Mouse (Mus musculus) MEL (cell line): Measurements from ENCODE around the gene Gm37240. TPM values are rescaled to one million over a fixed set of nuclear protein-coding genes. Genes with fewer than 3 reads are reported as not detected.
A peak's percentile ranks its signal among the peaks of the same experiment; 100 is the strongest.

ENCODE experiments used
- DNase-seq: peaks from one replicate; pipeline ENCODE4 v3.0.0; 2011; ENCODE audit warnings: low read depth, low spot score
- H3K27ac ChIP-seq: 2 replicates; pipeline ENCODE4 v1.5.1; 2012; ENCODE audit warnings: low read depth, mild to moderate bottlenecking, control low read depth, low read length, moderate library complexity; ENCODE audit not compliant: control insufficient read depth
- H3K27me3 ChIP-seq, 2 experiments: fragments of 150-350 bp in 1 of 2; sonication (generic) in 1 of 2; 2 replicates each; pipeline ENCODE4 v1.6.1; 2012; ENCODE audit warnings: low read length in 2 of 2, mild to moderate bottlenecking in 2 of 2, improper control_type of control experiment in 1 of 2, moderate library complexity in 1 of 2; ENCODE audit not compliant: insufficient read depth in 2 of 2, control insufficient read depth in 1 of 2
- H3K36me3 ChIP-seq, 2 experiments: 2 replicates each; pipeline ENCODE4 v1.6.1; 2012 to 2014; ENCODE audit warnings: low read length in 2 of 2, improper control_type of control experiment in 1 of 2, inconsistent platforms in 1 of 2, mild to moderate bottlenecking in 1 of 2; ENCODE audit not compliant: insufficient read depth in 2 of 2, control insufficient read depth in 1 of 2
- H3K4me1 ChIP-seq, 2 experiments: fragments of 150-350 bp in 1 of 2; sonication (generic) in 1 of 2; 2 replicates each; pipeline ENCODE4 v1.6.1; 2012; ENCODE audit warnings: low read length in 2 of 2, improper control_type of control experiment in 1 of 2, mild to moderate bottlenecking in 1 of 2; ENCODE audit not compliant: insufficient read depth in 2 of 2, control insufficient read depth in 1 of 2
- H3K4me3 ChIP-seq, 2 experiments: fragments of 150-350 bp in 1 of 2; sonication (generic) in 1 of 2; 2 replicates each; pipeline ENCODE4 v1.5.1; 2012; ENCODE audit warnings: low read depth in 2 of 2, low read length in 2 of 2, mild to moderate bottlenecking in 2 of 2, moderate library complexity in 2 of 2, control low read depth in 1 of 2, improper control_type of control experiment in 1 of 2; ENCODE audit not compliant: control insufficient read depth in 1 of 2, insufficient read depth in 1 of 2
- H3K79me2 ChIP-seq: 2 replicates; pipeline ENCODE4 v1.6.1; 2012; ENCODE audit warnings: mild to moderate bottlenecking, low read length, moderate library complexity; ENCODE audit not compliant: control insufficient read depth, poor library complexity, insufficient read depth
- H3K9ac ChIP-seq: 2 replicates; pipeline ENCODE4 v1.6.1; 2012; ENCODE audit warnings: low read depth, mild to moderate bottlenecking, control low read depth, low read length, moderate library complexity; ENCODE audit not compliant: control insufficient read depth, poor library complexity, severe bottlenecking
- H3K9me3 ChIP-seq: fragments of 150-350 bp; sonication (generic); replicated peaks from 2 replicates; pipeline ENCODE4 v1.6.1; 2012; ENCODE audit warnings: mild to moderate bottlenecking, low read length, improper control_type of control experiment, moderate library complexity; ENCODE audit not compliant: insufficient read depth
- BHLHE40 ChIP-seq: IDR thresholded peaks from 2 replicates; pipeline ENCODE4 v1.6.1; 2012; ENCODE audit warnings: low read depth, mild to moderate bottlenecking, inconsistent platforms, low read length, improper control_type of control experiment, borderline replicate concordance
- CHD2 ChIP-seq: IDR thresholded peaks from 2 replicates; pipeline ENCODE4 v1.6.1; 2011; ENCODE audit warnings: low read length, improper control_type of control experiment
- CTCF ChIP-seq, 3 experiments: IDR thresholded peaks in 2 of 3; conservative IDR thresholded peaks in 1 of 3; 2 replicates each; pipeline ENCODE4 v1.5.1; 2011 to 2012; ENCODE audit warnings: low read length in 3 of 3, low read depth in 2 of 3, mild to moderate bottlenecking in 2 of 3, improper control_type of control experiment in 1 of 3, inconsistent platforms in 1 of 3, mixed read lengths in 1 of 3, moderate library complexity in 1 of 3; ENCODE audit not compliant: control insufficient read depth in 1 of 3, insufficient read depth in 1 of 3, poor library complexity in 1 of 3, severe bottlenecking in 1 of 3
- E2F4 ChIP-seq: IDR thresholded peaks from 2 replicates; pipeline ENCODE4 v1.6.1; 2011; ENCODE audit warnings: low read depth, low read length, improper control_type of control experiment, borderline replicate concordance
- ELF1 ChIP-seq: IDR thresholded peaks from 2 replicates; pipeline ENCODE4 v1.6.1; 2014; ENCODE audit warnings: low read depth, mild to moderate bottlenecking, inconsistent platforms, low read length, improper control_type of control experiment, moderate library complexity
- EP300 ChIP-seq, 2 experiments: IDR thresholded peaks; 2 replicates each; pipeline ENCODE4 v1.6.1; 2011; ENCODE audit warnings: improper control_type of control experiment in 2 of 2, low read length in 2 of 2, low read depth in 1 of 2, mild to moderate bottlenecking in 1 of 2
- ETS1 ChIP-seq: IDR thresholded peaks from 2 replicates; pipeline ENCODE4 v1.6.1; 2012; ENCODE audit warnings: low read depth, mild to moderate bottlenecking, inconsistent platforms, low read length, improper control_type of control experiment, moderate library complexity
- GABPA ChIP-seq: IDR thresholded peaks from 2 replicates; pipeline ENCODE4 v1.6.1; 2012; ENCODE audit warnings: low read depth, mild to moderate bottlenecking, inconsistent platforms, low read length, improper control_type of control experiment, moderate library complexity
- GATA1 ChIP-seq: IDR thresholded peaks from 2 replicates; pipeline ENCODE4 v1.6.1; 2011; ENCODE audit warnings: low read depth, low read length, improper control_type of control experiment
- JUND ChIP-seq: IDR thresholded peaks from 2 replicates; pipeline ENCODE4 v1.6.1; 2011; ENCODE audit warnings: low read depth, mild to moderate bottlenecking, improper control_type of control experiment, low read length
- KAT2A ChIP-seq: conservative IDR thresholded peaks from 2 replicates; pipeline ENCODE4 v1.6.1; 2012; ENCODE audit warnings: low read depth, low read length, improper control_type of control experiment, inconsistent platforms
- MAFK ChIP-seq: IDR thresholded peaks from 2 replicates; pipeline ENCODE4 v1.6.1; 2011; ENCODE audit warnings: low read depth, mild to moderate bottlenecking, low read length, improper control_type of control experiment, borderline replicate concordance
- MAX ChIP-seq: IDR thresholded peaks from 2 replicates; pipeline ENCODE4 v1.6.1; 2011; ENCODE audit warnings: low read length, improper control_type of control experiment
- MAZ ChIP-seq: IDR thresholded peaks from 2 replicates; pipeline ENCODE4 v1.6.1; 2012; ENCODE audit warnings: low read depth, mild to moderate bottlenecking, inconsistent platforms, low read length, improper control_type of control experiment
- MEF2A ChIP-seq: IDR thresholded peaks from 2 replicates; pipeline ENCODE4 v1.6.1; 2014; ENCODE audit warnings: low read depth, mild to moderate bottlenecking, inconsistent platforms, low read length, improper control_type of control experiment; ENCODE audit not compliant: poor library complexity, insufficient replicate concordance, severe bottlenecking; ENCODE audit errors: extremely low read depth
- MXI1 ChIP-seq: IDR thresholded peaks from 2 replicates; pipeline ENCODE4 v1.6.1; 2011; ENCODE audit warnings: mild to moderate bottlenecking, low read depth, low read length, improper control_type of control experiment
- MYB ChIP-seq: IDR thresholded peaks from 2 replicates; pipeline ENCODE4 v1.6.1; 2011; ENCODE audit warnings: mild to moderate bottlenecking, low read depth, low read length, improper control_type of control experiment
- MYC ChIP-seq: IDR thresholded peaks from 2 replicates; pipeline ENCODE4 v1.6.1; 2011; ENCODE audit warnings: low read depth, mild to moderate bottlenecking, low read length, improper control_type of control experiment, moderate library complexity
- NELFE ChIP-seq: IDR thresholded peaks from 2 replicates; pipeline ENCODE4 v1.6.1; 2011; ENCODE audit warnings: low read depth, low read length, improper control_type of control experiment
- POLR2AphosphoS2 ChIP-seq: IDR thresholded peaks from 2 replicates; pipeline ENCODE4 v1.6.1; 2011; ENCODE audit warnings: low read length, improper control_type of control experiment
- POLR2AphosphoS5 ChIP-seq: IDR thresholded peaks from 2 replicates; pipeline ENCODE4 v1.6.1; 2012; ENCODE audit warnings: low read depth, borderline replicate concordance, mild to moderate bottlenecking, inconsistent platforms, low read length, moderate library complexity, mixed read lengths
- RAD21 ChIP-seq: IDR thresholded peaks from 2 replicates; pipeline ENCODE4 v1.6.1; 2011; ENCODE audit warnings: mild to moderate bottlenecking, low read depth, low read length, improper control_type of control experiment
- RCOR1 ChIP-seq: IDR thresholded peaks from 2 replicates; pipeline ENCODE4 v1.6.1; 2012; ENCODE audit warnings: low read depth, mild to moderate bottlenecking, inconsistent platforms, low read length, improper control_type of control experiment
- SIN3A ChIP-seq: IDR thresholded peaks from 2 replicates; pipeline ENCODE4 v1.6.1; 2012; ENCODE audit warnings: low read length, improper control_type of control experiment, inconsistent platforms
- TAL1 ChIP-seq: IDR thresholded peaks from 2 replicates; pipeline ENCODE4 v1.6.1; 2012; ENCODE audit warnings: mild to moderate bottlenecking, inconsistent platforms, low read length, moderate library complexity, mixed read lengths
- TBP ChIP-seq: IDR thresholded peaks from 2 replicates; pipeline ENCODE4 v1.8.0; 2011; ENCODE audit warnings: low read depth, low read length, improper control_type of control experiment
- TCF12 ChIP-seq: IDR thresholded peaks from 2 replicates; pipeline ENCODE4 v1.6.1; 2014; ENCODE audit warnings: low read depth, mild to moderate bottlenecking, inconsistent platforms, low read length, improper control_type of control experiment, moderate library complexity
- UBTF ChIP-seq: IDR thresholded peaks from 2 replicates; pipeline ENCODE4 v1.6.1; 2012; ENCODE audit warnings: low read depth, mild to moderate bottlenecking, inconsistent platforms, low read length, improper control_type of control experiment, moderate library complexity, borderline replicate concordance; ENCODE audit not compliant: insufficient read depth
- USF2 ChIP-seq, 2 experiments: IDR thresholded peaks; 2 replicates each; pipeline ENCODE4 v1.6.1; 2011 to 2012; ENCODE audit warnings: improper control_type of control experiment in 2 of 2, low read length in 2 of 2, borderline replicate concordance in 1 of 2, inconsistent platforms in 1 of 2, low read depth in 1 of 2, mild to moderate bottlenecking in 1 of 2; ENCODE audit not compliant: insufficient read depth in 1 of 2
- ZMIZ1 ChIP-seq: IDR thresholded peaks from 2 replicates; pipeline ENCODE4 v1.6.1; 2012; ENCODE audit warnings: low read depth, mild to moderate bottlenecking, inconsistent platforms, low read length, improper control_type of control experiment, moderate library complexity
- polyA plus RNA-seq, 2 experiments: library from polyadenylated mRNA; stranded (reverse) in 1 of 2; unstranded in 1 of 2; fragments of >175 nt in 1 of 2; fragments of >200 nt in 1 of 2; gene quantifications; 2 replicates each; pipeline versions ENCODE4 v1.2.1 to v1.2.4; 2012; ENCODE audit warnings: low replicate concordance in 2 of 2, low read depth in 1 of 2; ENCODE audit not compliant: insufficient read length in 2 of 2, insufficient read depth in 1 of 2, missing spikeins in 1 of 2
- total RNA-seq: library from RNA; depleted of rRNA; stranded (reverse); fragments of 300-350 nt; gene quantifications from 2 replicates; pipeline ENCODE4 v1.2.3, GENCODE M21; 2012

Gene Gm37240
- total and polyA plus RNA-seq, 3 experiments = 0.04 TPM; not detected in 2

DNA sequence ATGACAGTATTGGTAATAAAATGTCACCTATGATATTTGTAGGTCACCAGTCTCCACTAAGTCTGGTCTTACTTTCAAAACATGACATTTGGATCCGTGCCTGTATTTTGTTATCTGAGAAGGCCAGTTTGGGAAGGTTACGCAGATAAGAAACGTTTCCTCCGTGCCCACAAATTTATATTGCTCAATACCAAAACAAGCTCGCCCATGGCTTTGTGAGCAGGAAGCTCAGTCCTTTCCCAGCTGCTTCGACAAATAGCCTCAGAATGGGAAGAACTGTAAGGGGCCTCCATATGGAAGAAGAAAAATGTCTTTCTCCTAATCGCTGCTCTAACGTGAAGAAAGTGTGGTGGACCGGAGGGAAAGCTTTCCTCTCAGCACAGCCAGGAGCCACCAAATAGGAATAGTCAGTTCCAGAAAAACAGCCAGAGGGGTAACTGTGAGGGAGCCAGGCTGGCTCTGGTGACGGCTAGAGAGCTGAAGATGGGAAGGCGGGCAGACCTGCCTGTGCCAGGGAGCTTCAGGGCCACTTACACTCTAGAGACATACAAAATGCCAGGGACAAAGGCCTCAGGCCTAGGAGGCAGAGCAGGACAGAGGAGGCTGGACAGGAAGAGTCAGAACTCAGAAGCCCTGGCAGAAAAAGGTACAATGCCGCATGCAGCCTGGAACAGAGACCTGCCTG is 1431.4 kb downstream of the Gm37240 start:
- H3K9me3 ChIP-seq = no peaks in the 10 kb centered on the region
- peak overlapping the region; percentile 0 for H3K9ac ChIP-seq
- H3K27ac ChIP-seq = peak overlapping the region; percentile 15
- peaks cover 23 to 37% of the 10 kb centered on the region in 2 experiments for H3K4me1 ChIP-seq
- H3K27me3 ChIP-seq = no peaks in the 10 kb centered on the region
- TF ChIP-seq CHD2 (peak; percentile 21; the same call in 1 of the 2 replicates), MAX (no peak), NELFE (no peak), POLR2AphosphoS2 (0 out of 2 replicates have a peak, but pooled peaks have one; percentile 41), TCF12 (peak; percentile 99), GABPA (no peak), RAD21 (no peak), MYC (0 out of 2 replicates have a peak, but pooled peaks have one; percentile 34), SIN3A (peak; percentile 92), E2F4 (no peak), MAFK (peak; percentile 83; the same call in 1 of the 2 replicates), ETS1 (peak; percentile 99), KAT2A (no peak), GATA1 (peak; percentile 98), POLR2AphosphoS5 (no peak), UBTF (no peak), MEF2A (no peak), TAL1 (peak; percentile 94), MYB (peak; percentile 62; the same call in 1 of the 2 replicates), USF2 (IDR thresholded peaks at IDR 0.05; ENCODE audit: borderline replicate concordance in 1 of 2, insufficient read depth in 1 of 2, low read depth in 1 of 2, low read length in 2 of 2) (no peak), ZMIZ1 (0 out of 2 replicates have a peak, but pooled peaks have one; percentile 30), ELF1 (peak; percentile 48; the same call in 1 of the 2 replicates), JUND (0 out of 2 replicates have a peak, but pooled peaks have one; percentile 8), TBP (no peak), EP300 (IDR thresholded peaks at IDR 0.05; ENCODE audit: low read depth in 1 of 2, low read length in 2 of 2) (peak; percentile 98 to 99), MAZ (0 out of 2 replicates have a peak, but pooled peaks have one; percentile 44), MXI1 (peak; percentile 73), BHLHE40 (peak; percentile 92), CTCF (IDR thresholded peaks at IDR 0.05 in 2 of 3, conservative IDR thresholded peaks at IDR 0.05 in 1 of 3; ENCODE audit: control insufficient read depth in 1 of 3, insufficient read depth in 1 of 3, low read depth in 2 of 3, low read length in 3 of 3, poor library complexity in 1 of 3, severe bottlenecking in 1 of 3) (no peak), RCOR1 (peak; percentile 92)
- H3K4me3 ChIP-seq = 0 out of 4 replicates have a peak overlapping the region, but pooled peaks have one; percentile 0 to 9
- DNase-seq = peak; percentile 86
- no peaks in the 10 kb centered on the region for H3K79me2 ChIP-seq
- peaks cover 0 to 20% of the 10 kb centered on the region in 2 experiments; a peak in 2 of 4 replicates for H3K36me3 ChIP-seq
